Mouse (Mus musculus) Patski (cell line): ENCODE measurements around the gene Psmb5. TPM values are rescaled to one million over a fixed set of nuclear protein-coding genes. Genes with fewer than 3 reads are reported as not detected.

Experiments used
- ATAC-seq: fragments of 100-300 bp; one replicate; pipeline ENCODE4 v1.8.0; 2021
- CTCF ChIA-PET: fragments of 350-600 bp; sonication (Branson Sonifier 250); formaldehyde crosslinking; loops from one replicate; lab custom pipeline; 2022; ENCODE audit warnings: inconsistent platforms; lab: Charles Lee
- POLR2A ChIA-PET: fragments of 350-600 bp; sonication (Branson Sonifier 250); formaldehyde crosslinking; loops from one replicate; lab custom pipeline; 2022; ENCODE audit warnings: antibody characterized with exemption, inconsistent platforms; lab: Charles Lee
- DNase-seq: peaks from one replicate; pipeline ENCODE4 v3.0.0-alpha.2; 2011; ENCODE audit warnings: low read depth, low spot score
- H3K27me3 ChIP-seq: fragments of 371-371 bp; one replicate; pipeline ENCODE4 v1.5.1; 2021
- CTCF ChIP-seq: fragments of 100-300 bp; IDR thresholded peaks from one replicate; pipeline ENCODE4 v1.5.1; 2021
- in situ Hi-C: fragments of 300-500 bp; cut with MboI; formaldehyde crosslinking; loops from 3 replicates; pipeline ENCODE4 v1.11.1; 2018; ENCODE audit warnings: low pct_unique_long_range_greater_than_20kb, mixed read lengths
- polyA plus RNA-seq: library from polyadenylated mRNA; unstranded; gene quantifications from one replicate; pipeline ENCODE4 v1.2.3, GENCODE M21; 2021

Gene Psmb5
- polyA plus RNA-seq, 1 experiment from 2014 or later = 335 TPM

DNA sequence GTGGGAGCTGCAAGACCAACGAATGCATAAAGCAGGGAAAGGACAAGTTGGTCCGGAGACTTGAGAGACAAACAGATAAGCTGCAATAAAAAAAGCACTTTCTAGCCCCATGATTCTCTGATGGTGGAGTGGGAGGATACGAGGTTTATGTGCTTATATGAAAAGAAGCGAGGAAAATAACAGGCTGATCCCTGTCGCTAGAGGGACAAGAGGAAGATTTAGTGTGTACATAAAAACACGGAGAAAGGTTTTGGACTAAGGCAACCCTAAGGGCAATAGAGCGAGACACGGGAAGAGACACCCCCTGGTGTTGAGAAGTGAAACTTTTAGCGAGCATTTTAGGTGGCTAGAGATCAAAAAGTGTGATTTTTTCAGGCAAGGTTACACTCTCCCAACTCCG, 39.8 kb downstream of the Psmb5 start:
- TF ChIP-seq CTCF = no peak
- POLR2A ChIA-PET = interaction anchor here (0.7 to 2.6 kb wide), 5 partner anchors 11 to 45 kb away, joined by 3 to 9 read pairs (median 8); partner anchors contain the start of gene Haus4
- CTCF ChIA-PET = interaction anchor here (0.6 to 3.7 kb wide), 7 partner anchors 9 to 66 kb away, joined by 3 to 16 read pairs (median 4); partner anchors contain the start of gene Haus4
- ATAC-seq (peak; percentile 14), DNase-seq (no peak)
- no peaks in the 10 kb centered on the region for H3K27me3 ChIP-seq
- in situ Hi-C loops = loop anchor here (10.0 kb wide), 1 partner anchor 353 kb away; no protein-coding TSS in a partner anchor

DNA sequence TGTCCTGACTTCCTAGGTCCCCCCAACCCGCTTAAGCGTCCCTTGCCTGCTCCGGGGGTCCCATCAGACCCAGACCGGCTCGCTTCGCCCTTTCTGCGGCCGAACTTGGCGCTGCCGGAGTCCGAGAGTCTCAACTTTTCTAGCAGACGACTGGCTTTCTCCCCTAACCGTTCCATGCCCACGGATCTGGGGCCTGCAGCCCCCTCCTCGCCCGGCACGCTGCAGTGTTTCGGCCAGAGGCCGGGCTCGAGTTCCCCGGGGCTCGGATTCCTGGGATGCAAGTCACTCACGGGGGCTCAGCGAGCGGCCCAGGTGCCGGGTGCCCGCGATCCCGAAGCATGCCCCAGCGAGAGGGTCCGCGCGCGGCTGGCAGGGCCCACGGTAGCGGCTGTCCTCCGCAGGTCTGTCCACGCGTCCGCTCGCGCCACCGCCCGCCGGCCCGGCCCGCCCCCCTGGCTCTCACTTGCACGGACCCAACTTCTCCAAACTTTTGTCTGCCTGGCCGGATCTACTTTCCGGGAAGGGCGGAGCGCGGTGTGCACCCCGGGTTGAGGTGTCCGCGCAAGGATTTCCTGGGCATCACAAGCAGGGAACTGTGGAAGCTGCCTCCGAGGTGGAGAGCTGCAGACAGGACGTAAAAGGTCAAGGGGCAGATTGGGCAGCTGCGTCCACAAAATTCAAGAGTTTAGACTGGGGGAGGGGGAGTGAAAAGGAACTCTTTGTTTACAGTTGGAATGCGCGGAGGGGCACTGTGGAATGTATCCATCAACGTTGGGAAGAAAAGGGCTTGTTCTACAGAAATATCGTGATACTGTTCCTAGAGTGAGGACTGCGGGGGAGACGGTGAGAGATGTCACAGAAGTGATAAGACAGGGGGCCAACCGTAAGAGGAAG, 40.5 kb downstream of the Psmb5 start, which contains the start of gene Ajuba:
TSS of gene Ajuba (minus strand) at position 470 of the 894 bp plus-strand sequence.
- in situ Hi-C loops = loop anchor here (10.0 kb wide), 1 partner anchor 353 kb away; no protein-coding TSS in a partner anchor
- no peak for TF ChIP-seq CTCF
- DNase-seq = peak; percentile 77
- peak; percentile 37 for ATAC-seq
- CTCF ChIA-PET = interaction anchor here (0.6 to 3.7 kb wide), 7 partner anchors 8 to 66 kb away, joined by 3 to 16 read pairs (median 4); partner anchors contain the start of gene Haus4
- no peaks in the 10 kb centered on the region for H3K27me3 ChIP-seq
- POLR2A ChIA-PET = interaction anchor here (0.7 to 2.6 kb wide), 5 partner anchors 10 to 45 kb away, joined by 3 to 9 read pairs (median 8); partner anchors contain the start of gene Haus4

DNA sequence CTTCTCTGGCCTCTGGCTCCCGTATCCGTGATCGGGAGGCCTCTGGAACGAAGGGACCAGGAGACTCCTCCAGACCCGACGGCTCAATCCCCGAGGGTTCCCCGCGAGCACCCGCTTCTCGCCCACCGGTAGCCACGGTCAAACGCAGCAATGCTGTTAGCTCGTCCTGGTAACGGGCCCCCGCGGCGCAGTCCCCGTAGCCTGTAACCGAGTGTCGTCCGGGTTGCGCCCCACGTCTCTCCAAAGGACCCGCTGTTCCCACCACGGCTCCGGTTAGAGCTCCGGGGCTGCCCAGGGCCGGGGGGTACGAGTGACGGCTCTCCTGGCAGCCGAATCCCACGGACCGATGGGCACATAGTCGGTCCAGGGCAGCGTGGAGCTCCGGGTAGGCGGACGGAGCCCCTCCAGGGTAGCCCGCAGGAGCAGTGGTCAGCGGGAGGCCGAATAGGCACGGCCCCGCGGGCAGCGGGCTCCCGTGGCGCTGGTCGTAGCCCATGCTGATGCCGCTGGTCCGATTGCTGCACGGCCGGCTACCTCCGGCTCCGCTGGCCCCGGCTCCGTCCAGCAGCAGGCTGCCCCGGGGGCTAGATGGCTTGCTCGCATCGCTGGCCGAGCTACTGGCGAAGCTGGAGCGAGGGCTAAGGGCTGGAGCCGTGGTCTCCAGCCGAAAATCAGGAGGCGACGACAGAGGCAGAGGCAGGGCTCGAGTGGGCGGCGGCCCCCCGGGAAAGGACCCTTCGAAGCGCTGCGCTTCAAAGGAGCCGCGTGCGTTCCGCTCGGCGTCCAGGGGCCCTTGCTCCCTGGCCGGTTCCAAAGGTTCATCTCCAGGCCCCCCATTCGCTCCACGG, 41.4 kb downstream of the Psmb5 start:
- ATAC-seq (no peak), DNase-seq (no peak)
- in situ Hi-C loops = loop anchor here (10.0 kb wide), 1 partner anchor 352 kb away; no protein-coding TSS in a partner anchor
- POLR2A ChIA-PET = interaction anchor here (0.9 to 2.6 kb wide), 3 partner anchors 16 to 42 kb away, joined by 4 to 8 read pairs (median 4); partner anchors contain the start of genes Haus4 and Psmb5
- CTCF ChIA-PET = interaction anchor here (1.1 to 1.2 kb wide), 2 partner anchors 61 to 65 kb away, joined by 3 read pairs; no protein-coding TSS in a partner anchor
- H3K27me3 ChIP-seq = no peaks in the 10 kb centered on the region
- TF ChIP-seq CTCF = no peak

DNA sequence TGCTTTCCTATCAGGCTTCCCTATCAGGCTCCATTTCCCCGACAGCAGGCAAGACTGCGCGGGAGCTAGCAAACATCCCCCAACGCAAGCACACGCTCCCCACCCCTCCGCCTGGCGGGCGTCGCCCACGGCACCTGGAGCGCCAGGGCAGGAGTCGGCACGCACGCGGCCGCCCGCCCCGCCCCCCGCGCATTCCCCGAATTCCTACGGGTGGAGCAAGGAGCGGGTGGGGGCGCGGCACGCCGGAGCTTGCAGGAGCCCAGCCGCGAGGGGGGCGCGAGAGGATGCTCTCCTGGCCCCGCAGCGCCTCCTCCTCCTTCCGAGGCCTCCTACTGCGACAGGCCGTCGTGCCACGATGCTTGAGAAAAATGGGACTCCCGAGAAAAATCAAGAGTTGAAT, 42.2 kb downstream of the Psmb5 start:
- ATAC-seq (peak; percentile 34), DNase-seq (no peak)
- ChIA-PET POLR2A (interaction anchor here (1.0 kb wide), 1 partner anchor 15 kb away, joined by 4 read pairs; no protein-coding TSS in a partner anchor), CTCF (interaction anchor here (1.1 to 1.2 kb wide), 2 partner anchors 62 to 66 kb away, joined by 3 read pairs; no protein-coding TSS in a partner anchor)
- H3K27me3 ChIP-seq = no peaks in the 10 kb centered on the region
- in situ Hi-C loops = loop anchor here (10.0 kb wide), 1 partner anchor 351 kb away; no protein-coding TSS in a partner anchor
- TF ChIP-seq CTCF = no peak

DNA sequence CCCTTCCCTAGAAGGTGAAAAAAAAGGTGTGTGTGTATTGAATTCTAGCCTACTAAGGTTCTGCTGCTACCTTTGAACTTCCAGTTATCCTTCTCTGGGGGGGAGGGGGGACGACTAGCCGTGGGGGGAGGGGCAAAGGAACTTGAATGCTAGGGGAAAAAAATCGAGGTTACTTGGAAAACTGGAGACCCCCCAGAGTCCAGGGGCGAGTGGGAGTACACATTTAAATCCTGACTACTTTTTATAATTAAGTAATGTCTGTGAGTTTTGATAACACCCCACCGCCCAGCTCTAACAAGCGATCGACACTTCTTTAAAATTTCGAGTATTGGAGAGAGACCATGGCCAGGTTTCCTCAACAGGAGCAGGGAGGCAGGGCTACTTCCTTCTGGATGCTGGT, 42.8 kb downstream of the Psmb5 start:
- in situ Hi-C loops = loop anchor here (10.0 kb wide), 1 partner anchor 350 kb away; no protein-coding TSS in a partner anchor
- no peak for TF ChIP-seq CTCF
- ChIA-PET POLR2A (no interaction called here), CTCF (interaction anchor here (1.4 kb wide), 1 partner anchor 47 kb away, joined by 5 read pairs; no protein-coding TSS in a partner anchor)
- H3K27me3 ChIP-seq = no peaks in the 10 kb centered on the region
- DNase-seq = no peak
- ATAC-seq = no peak

DNA sequence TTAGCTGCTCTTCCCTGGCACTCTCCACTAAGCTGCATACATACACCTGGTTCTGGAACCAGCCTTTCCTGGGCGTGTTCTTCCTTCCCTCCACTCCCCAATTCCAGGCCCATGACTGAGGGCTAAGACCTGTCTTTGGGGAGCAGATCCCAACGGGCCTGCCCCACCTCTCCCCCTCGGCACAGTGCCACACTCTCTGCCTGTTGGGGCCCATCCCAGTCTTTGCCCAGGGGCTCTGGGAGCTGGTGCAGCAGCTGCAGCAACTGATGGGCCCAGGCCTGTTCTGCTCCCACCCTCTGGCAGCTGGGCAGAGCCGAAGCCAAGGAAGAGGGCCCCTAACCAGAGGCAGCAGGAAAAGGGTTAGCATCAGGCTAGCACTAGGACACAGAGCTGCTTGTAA, 43.6 kb downstream of the Psmb5 start:
- no peak for ATAC-seq
- CTCF ChIA-PET = interaction anchor here (1.1 to 4.2 kb wide), 6 partner anchors 10 to 125 kb away, joined by 3 to 23 read pairs (median 5); partner anchors contain the start of gene Haus4
- H3K27me3 ChIP-seq = no peaks in the 10 kb centered on the region
- in situ Hi-C loops = loop anchor here (10.0 kb wide), 1 partner anchor 349 kb away; no protein-coding TSS in a partner anchor
- POLR2A ChIA-PET = interaction anchor here (0.6 to 1.1 kb wide), 3 partner anchors 9 to 985 kb away, joined by 3 to 4 read pairs (median 3); no protein-coding TSS in a partner anchor
- TF ChIP-seq CTCF = no peak
- no peak for DNase-seq

DNA sequence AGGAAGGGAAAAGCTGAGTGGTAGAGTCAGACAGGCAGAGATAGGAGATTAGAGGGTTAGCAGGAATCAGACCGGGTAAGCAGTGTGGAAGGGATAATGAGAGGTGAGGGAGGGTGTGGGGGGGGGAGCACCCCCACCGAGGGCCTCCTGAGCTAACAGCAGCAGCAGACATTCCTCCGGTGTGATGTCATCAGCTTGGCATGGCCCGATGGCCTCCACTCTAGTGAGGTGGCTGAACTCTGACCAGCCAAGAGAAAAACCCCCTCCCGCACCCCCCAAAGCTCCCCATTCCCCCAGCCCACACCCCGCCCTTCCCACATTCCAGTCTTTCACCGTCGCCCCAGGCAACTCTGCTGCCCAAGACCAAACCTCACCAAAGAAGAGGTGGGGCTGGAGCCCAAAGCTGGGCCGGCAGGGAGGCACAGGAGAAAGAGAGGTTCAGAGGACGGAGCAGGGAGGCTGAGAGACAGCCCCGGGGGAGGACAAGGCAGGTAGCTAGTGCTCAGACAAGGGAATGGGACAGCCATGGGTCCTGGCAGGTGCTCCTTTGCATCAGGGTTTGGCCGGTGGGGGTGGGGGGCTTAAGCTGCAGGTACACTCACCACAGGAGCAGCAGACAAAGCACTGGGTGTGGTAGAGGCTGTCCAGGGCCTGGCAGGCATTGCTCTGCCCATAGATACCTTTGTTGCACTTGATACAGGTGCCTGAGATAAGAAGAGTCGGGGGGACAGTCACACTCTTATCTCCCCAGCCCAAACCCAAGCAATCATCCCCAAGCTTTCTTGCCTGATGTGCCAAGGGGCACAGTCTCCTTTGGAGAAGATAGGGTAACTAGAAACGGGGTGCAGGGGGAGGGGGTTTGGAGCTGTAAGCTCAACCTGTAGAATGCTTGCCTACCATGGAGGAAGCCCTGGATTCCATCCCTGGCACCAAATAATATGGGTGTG, 44.8 kb downstream of the Psmb5 start:
- ChIA-PET POLR2A (interaction anchor here (0.5 to 1.1 kb wide), 3 partner anchors 10 to 24 kb away, joined by 3 to 4 read pairs (median 3); no protein-coding TSS in a partner anchor), CTCF (interaction anchor here (1.0 to 4.2 kb wide), 12 partner anchors 10 to 124 kb away, joined by 3 to 23 read pairs (median 4); partner anchors contain the start of gene Haus4)
- peak; percentile 96 for DNase-seq
- in situ Hi-C loops = loop anchor here (10.0 kb wide), 1 partner anchor 348 kb away; no protein-coding TSS in a partner anchor
- no peaks in the 10 kb centered on the region for H3K27me3 ChIP-seq
- TF ChIP-seq CTCF = no peak
- peak; percentile 55 for ATAC-seq

DNA sequence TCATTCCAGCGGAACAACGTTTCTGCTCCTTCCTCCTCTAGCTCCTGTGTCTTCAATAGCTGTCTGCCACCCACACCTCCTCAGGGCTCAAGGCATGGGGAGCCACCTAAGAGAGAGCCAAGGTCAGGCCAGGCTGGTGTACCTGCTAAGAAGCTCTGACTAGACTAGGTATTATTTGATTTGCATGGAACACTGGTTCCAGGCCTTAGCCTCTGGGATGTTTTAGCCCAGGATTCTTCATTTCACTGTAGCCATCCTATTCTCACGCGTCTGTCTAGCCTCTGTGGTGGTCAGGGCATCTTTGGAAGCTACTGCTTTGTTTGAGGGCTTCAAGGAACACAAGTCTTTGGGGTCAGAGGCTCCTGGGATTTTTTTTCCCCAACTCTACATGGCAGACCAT, 45.7 kb downstream of the Psmb5 start:
- ChIA-PET POLR2A (interaction anchor here (1.1 kb wide), 1 partner anchor 32 kb away, joined by 3 read pairs; no protein-coding TSS in a partner anchor), CTCF (interaction anchor here (0.9 to 4.2 kb wide), 10 partner anchors 9 to 69 kb away, joined by 3 to 23 read pairs (median 4); partner anchors contain the start of gene Cdh24)
- ATAC-seq (no peak), DNase-seq (no peak)
- no peak for TF ChIP-seq CTCF
- H3K27me3 ChIP-seq = no peaks in the 10 kb centered on the region
- in situ Hi-C loops = loop anchor here (10.0 kb wide), 1 partner anchor 347 kb away; no protein-coding TSS in a partner anchor
